Mouse (Mus musculus): ENCODE measurements around the gene Mars.
A peak's percentile ranks its signal among the peaks of the same experiment; 100 is the strongest.
"Not testable (repeated sequence)": the region's sequence is repeated elsewhere in the genome, so short reads cannot be mapped to it uniquely, and the experiment has no call there.

Mars gene

GRCm38 (mm10) chr10:127310523-127311475, 787 bp downstream of the Mars start:
- no peak for DNase-seq (ENCODE audit: low spot score)

GRCm38 (mm10) chr10:127309167-127309566, 2.4 kb downstream of the Mars start:
- DNase-seq (ENCODE audit: low spot score) = not testable (repeated sequence)

GRCm38 (mm10) chr10:127303136-127303535, 8.4 kb downstream of the Mars start:
- DNase-seq (ENCODE audit: low spot score) = no peak

GRCm38 (mm10) chr10:127300361-127300760, 11.2 kb downstream of the Mars start:
- DNase-seq (ENCODE audit: low spot score) = no peak

- no peak for DNase-seq (ENCODE audit: low spot score)
These were observed 14.3 kb downstream of the Mars start for GRCm38 (mm10) chr10:127297015-127297871.

GRCm38 (mm10) chr10:127295986-127296794, 15.4 kb downstream of the Mars start:
- no peak for DNase-seq (ENCODE audit: low spot score)

- DNase-seq (ENCODE audit: low spot score) = no peak
These were observed 16.6 kb downstream of the Mars start for GRCm38 (mm10) chr10:127294895-127295510.

- no peak for DNase-seq (ENCODE audit: low spot score)
These were observed 17.9 kb downstream of the Mars start for GRCm38 (mm10) chr10:127293590-127294113.

- no peak for DNase-seq (ENCODE audit: low spot score)
These were observed 18.5 kb downstream of the Mars start for GRCm38 (mm10) chr10:127292987-127293538.

GRCm38 (mm10) chr10:127291881-127292638, 19.5 kb downstream of the Mars start:
- DNase-seq (ENCODE audit: low spot score) = no peak

GRCm38 (mm10) chr10:127290930-127291880, 20.4 kb downstream of the Mars start:
- DNase-seq (ENCODE audit: low spot score) = no peak

- peak; percentile 100 for DNase-seq (ENCODE audit: low spot score)
These were observed 21.2 kb downstream of the Mars start for GRCm38 (mm10) chr10:127290307-127290929.

- no peak for DNase-seq (ENCODE audit: low spot score)
These were observed 21.9 kb downstream of the Mars start for GRCm38 (mm10) chr10:127289573-127290191.

- peak; percentile 63 for DNase-seq (ENCODE audit: low spot score)
These were observed 22.6 kb downstream of the Mars start, which contains the start of gene Mbd6 for GRCm38 (mm10) chr10:127288800-127289572. Gene Mbd6 (minus strand): TSS chr10:127289018.

GRCm38 (mm10) chr10:127288328-127288799, 23.2 kb downstream of the Mars start:
- DNase-seq (ENCODE audit: low spot score) = no peak

- no peak for DNase-seq (ENCODE audit: low spot score)
These were observed 23.7 kb downstream of the Mars start for GRCm38 (mm10) chr10:127287936-127288293.
